Mouse (Mus musculus) fat pad, adult 2 months (tissue): ENCODE data around the gene Zbtb7b.

Experiments
- DNase-seq: peaks from one replicate; pipeline ENCODE4 v3.0.0-alpha.2; 2011; ENCODE audit warnings: low read depth, low spot score; ENCODE audit errors: extremely low read depth

Gene Zbtb7b

DNA sequence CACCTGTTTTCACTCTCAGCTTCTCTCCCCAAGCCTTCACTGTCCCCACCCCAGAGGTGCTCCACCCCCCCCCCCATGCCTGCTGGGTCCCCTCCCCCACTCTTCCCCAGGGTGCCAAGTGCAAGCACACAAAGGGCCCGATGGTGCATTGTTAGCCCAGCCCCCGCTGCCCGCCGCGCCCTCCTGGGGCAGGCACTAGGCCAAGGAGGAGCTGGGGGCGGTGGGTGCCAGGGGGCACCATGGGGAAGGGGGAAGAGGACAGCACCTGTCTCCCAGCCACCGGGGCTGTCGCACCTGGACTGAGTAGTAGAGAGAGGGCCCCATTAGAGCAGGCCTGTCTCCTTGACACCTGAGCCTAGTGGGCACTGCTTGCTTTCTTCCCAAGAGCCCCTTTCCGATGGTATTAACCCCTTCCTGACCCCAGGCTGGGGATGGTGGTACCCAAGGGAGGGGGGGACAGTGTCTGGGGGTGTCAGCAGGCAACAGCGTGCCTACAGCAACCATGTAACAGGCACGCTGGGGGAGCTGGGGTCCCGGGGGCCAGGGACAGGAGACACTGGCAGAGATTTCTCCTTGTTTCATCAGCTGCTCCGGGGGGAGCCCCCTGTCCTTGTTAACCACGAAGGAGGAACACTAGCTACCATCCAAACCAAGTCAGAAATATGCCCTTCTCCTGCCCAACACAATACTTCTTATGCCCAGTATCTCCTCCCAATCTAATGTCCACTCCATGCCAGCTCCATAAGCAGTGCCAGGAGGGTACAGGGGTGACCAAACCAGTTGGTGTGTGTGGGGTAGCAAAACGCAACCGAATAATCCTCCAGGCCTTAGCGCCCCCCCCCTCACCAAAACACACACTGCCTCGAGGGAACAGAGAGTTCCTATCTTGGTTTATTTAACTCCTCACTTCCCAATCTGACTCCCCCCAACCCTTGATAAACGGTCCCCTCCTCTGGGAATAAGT, 3.6 kb downstream of the Zbtb7b start:
- no peak for DNase-seq

DNA sequence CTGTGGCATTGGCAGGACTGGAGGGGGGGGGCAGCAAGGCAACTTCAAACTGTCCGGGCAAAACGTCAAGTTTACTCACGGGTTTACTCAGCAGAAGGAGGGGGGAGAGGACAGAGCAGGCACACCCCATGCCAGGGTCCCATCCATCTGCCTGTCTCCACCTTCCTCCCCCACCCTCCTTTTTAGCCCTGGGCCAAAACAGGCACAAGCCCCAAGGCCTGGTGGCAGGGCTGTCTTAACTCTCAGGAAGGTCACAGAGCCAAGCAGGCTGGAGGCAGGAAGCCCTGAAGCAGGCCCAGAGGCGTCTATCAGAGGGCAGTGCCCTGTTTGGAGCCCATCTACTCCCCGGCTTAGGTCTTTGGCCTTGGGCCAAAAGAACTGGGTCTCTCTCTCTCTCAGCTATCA, 4.5 kb downstream of the Zbtb7b start:
- DNase-seq = no peak

- no peak for DNase-seq
Observed at GRCm38 (mm10) chr3:89388901-89389740, 5.5 kb downstream of the Zbtb7b start.

- no peak for DNase-seq
Observed at GRCm38 (mm10) chr3:89388134-89388881, 6.3 kb downstream of the Zbtb7b start.

- DNase-seq = no peak
Observed at GRCm38 (mm10) chr3:89387632-89388031, 6.9 kb downstream of the Zbtb7b start.

GRCm38 (mm10) chr3:89386438-89387420, 7.8 kb downstream of the Zbtb7b start:
- no peak for DNase-seq

- DNase-seq = no peak
Observed at GRCm38 (mm10) chr3:89385451-89385850, 9.1 kb downstream of the Zbtb7b start.

DNA sequence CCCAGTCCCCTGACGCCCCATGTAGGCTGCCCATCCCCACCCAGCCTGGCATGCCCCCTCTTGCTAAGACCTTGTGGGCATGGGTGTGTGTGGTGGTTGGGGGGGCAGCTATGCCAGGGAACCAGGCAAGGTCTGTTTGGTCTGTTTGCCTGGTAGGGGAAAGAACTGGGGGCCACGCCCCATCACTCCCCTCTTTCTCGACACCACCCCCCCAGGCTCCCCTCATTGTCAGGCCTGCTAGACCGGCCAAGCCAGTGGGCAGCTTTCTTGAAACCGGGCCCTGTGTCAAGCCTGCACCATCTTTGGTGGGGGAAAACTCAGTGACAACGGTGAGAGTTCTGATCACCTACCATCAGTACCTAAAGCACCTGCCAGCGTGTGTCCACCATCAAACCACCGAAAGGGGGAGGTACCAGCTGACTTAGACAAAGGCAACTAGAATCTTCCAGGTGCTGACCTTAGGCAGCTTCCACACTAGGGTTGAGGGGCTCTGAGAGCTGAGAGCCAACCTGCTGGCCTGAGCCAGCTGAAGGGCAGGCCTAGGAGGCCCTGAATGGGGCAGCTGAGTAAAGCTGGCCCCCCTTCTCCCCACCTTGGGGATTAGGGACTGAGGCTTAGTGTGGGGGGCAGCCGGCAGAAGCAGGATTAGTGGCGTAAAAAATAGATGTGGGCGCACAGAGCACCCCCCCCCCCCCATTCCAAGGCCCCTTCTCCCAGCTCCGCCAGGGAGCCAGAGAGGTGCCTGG, 10.1 kb downstream of the Zbtb7b start:
- peak; percentile 69 for DNase-seq

DNA sequence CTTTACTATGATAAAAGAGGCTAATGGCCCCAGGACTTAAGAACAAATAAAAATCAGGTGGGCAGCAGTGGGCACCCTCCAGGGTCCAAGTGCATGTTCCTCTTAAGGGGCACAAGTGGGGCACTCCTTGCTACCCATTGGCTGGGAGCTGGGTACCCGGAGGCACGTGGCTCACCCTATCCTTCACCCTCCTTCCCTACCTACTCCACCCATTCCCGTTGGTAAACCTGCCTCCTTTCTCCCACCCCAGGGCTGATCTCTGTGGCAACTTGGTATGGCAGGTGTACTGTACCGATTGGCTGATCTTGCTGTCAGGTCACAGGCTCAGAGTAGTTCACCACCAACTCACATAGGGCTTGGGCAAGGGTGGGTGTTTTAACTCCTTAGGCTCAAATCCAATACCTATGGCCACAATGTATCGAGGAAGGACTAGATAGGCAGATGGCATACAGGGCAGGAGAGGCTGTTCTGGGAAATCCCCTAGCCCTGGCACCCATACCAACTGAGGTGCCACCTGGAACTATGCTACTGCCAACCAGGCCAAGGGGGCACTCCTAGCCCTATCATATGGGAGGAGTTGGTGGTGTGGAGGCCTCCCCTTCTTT, 10.8 kb downstream of the Zbtb7b start:
- DNase-seq = peak; percentile 99

DNA sequence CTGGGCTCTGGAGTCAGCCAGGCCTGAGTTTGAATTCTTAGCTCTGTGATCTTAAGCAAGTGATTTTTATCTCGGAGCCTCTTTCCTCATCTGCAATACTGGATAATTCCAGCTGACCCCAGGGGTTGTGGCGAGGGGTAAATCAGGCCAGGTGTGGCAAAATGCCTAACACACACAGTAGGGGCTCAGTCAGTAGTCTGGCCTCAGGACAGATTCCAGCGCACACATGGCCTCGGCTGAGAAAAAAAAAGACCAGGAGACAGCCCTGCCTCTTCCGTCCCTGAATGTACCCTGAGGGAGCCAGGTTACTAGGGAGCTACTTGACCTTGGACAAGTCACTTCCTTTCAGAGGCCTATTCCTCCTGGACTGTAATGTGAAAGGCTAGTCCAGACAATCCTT, 11.6 kb downstream of the Zbtb7b start:
- DNase-seq = peak; percentile 83

GRCm38 (mm10) chr3:89382033-89382882, 12.3 kb downstream of the Zbtb7b start:
- no peak for DNase-seq

GRCm38 (mm10) chr3:89381233-89381632, 13.3 kb downstream of the Zbtb7b start:
- DNase-seq = no peak

DNA sequence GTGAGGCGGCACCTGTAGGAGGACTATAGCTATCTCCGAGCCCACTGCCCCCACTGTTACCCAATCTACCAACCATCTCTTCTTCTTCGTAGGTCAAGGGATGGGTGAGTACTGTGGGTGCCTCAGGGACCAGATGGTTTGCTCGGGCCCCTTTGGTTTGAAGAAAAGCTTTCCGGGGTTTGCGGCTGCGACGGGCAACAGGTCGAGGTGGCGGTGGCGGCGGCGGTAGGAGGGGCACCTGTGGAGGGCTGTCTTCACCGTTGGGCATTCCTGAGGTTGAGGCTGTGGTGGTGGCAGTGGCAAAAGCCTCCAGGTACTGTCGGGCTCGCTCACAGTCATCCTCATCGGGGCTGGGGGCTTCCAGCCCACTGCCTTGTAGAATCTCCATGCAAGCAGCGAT, 13.9 kb downstream of the Zbtb7b start:
- DNase-seq = no peak

- DNase-seq = no peak
Observed at GRCm38 (mm10) chr3:89380291-89380690, 14.3 kb downstream of the Zbtb7b start.

DNA sequence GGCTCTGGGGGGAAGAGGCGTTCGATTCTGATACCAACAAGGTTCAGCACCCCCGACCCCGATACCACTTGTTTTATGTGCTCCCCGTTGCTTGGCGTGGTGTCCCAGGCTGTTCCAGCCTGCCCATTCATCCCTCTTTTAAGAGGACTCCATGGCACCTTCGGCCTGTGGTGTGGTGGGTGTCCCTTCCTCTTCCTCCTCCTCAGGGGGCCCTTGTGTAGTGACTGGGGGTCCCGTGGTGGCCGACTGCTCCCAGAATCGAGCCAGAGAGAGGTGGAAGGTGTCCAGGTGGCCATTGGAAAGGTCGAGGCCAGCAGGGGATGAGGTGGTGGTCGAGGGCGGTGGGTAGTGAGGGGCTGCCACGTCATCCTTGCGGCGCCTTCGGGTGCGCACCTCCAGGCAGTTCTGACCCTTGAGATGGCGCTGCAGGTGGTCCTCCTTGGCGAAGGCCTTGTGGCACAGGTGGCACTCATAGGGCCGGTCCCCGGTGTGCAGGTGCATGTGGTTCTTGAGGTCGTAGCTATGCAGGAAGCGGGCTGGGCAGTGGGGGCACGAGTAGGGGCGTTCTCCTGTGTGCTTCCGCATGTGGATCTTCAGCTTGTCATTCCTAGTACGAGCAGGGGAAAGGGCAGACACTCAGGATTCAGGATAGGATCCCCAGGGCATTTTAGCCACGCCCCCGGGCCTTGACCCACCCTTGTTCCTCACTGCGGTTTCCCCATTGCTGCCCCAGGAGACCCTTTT, 15.0 kb downstream of the Zbtb7b start:
- DNase-seq = no peak

DNA sequence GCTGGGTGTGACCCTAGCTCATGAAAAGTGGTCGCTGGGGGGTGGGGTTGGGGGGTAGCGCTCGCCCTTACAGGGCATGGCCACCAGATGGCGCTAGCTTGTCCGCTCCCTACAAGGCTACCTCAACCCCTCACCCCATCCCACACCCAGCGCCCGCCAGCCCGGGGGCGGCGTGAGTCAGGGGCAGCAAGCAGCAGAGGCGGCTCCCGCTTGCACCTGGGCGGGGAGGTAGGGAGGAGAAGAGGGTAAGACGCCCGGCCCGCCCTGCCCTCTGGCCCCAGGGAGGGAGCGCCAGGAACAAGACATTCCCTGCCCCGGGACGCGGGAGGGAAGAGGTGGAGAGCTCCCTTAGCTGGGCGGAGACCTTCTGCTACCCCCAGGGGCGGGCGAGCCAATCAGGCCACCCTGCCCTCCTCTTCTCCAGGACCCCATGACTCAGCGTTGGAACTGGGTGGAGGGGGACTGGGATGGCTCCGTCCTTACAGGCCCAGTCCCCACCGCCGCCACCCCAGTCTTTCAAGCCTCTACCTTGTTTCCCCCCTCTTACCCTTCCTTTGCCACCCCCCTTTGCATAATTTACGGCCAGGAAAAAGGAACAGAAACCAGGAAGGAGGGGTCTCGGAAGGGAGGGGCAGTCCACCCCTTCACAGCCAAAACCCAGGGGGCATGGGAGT, 16.0 kb downstream of the Zbtb7b start:
- DNase-seq = no peak

GRCm38 (mm10) chr3:89377831-89378230, 16.7 kb downstream of the Zbtb7b start:
- no peak for DNase-seq
